Mouse (Mus musculus) adrenal gland, adult 2 months (tissue): Measurements from ENCODE around the gene Ttyh3. TPM values are rescaled to one million over a fixed set of nuclear protein-coding genes. Genes with fewer than 3 reads are reported as not detected.

Source experiments
- DNase-seq: peaks from one replicate; pipeline ENCODE4 v3.0.0; 2021
- polyA plus RNA-seq: library from polyadenylated mRNA; depleted of rRNA; stranded (reverse); fragments of >200 nt; gene quantifications from 2 replicates; pipeline ENCODE4 v1.2.3, GENCODE M21; 2012
- total RNA-seq, 2 experiments: library from RNA; stranded (reverse); gene quantifications; 2 replicates each; pipeline ENCODE4 v1.2.3; 2021

Gene Ttyh3
- total and polyA plus RNA-seq, 3 experiments: 48.6 to 217 (median 95.9) TPM

DNA sequence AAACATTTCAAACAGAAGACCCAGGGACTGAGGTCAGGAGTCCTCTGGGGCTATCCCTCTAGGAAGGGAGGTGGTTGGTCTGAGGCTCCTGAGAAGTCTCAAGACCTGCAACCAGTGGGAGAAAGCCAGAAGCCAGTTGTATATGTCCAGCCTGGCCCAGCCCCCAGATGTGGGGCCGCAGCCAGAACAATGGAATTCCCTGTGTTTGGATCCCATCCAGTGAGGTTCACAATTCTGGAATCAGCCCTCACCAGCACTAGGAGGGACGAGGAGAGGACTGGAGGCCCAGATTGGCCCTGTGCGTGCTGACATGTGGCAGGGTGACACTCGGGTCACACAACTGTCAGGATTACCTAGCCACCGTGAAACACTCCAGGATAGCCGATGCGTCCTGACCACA, 3.8 kb upstream of the Ttyh3 start:
- DNase-seq: no peak

DNA sequence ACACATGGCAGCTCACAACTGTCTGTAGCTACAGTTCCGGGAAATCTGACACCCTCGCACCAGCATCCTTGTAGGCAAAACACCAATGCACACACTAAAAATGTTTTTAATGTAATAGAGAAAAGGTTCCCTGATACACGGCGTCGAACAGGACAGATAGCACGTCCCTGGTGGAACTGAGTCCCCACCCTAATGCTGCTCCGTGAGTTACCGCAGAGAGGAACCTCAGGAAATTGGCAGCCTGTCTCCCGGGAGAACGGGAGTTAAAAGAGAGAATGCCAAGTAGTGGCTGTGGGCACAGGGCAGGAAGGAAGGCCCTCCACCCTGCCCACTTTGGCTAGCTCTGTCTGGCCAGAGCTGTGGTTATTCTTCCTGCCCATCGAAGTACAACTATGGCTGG, 2.4 kb upstream of the Ttyh3 start:
- DNase-seq: no peak

DNA sequence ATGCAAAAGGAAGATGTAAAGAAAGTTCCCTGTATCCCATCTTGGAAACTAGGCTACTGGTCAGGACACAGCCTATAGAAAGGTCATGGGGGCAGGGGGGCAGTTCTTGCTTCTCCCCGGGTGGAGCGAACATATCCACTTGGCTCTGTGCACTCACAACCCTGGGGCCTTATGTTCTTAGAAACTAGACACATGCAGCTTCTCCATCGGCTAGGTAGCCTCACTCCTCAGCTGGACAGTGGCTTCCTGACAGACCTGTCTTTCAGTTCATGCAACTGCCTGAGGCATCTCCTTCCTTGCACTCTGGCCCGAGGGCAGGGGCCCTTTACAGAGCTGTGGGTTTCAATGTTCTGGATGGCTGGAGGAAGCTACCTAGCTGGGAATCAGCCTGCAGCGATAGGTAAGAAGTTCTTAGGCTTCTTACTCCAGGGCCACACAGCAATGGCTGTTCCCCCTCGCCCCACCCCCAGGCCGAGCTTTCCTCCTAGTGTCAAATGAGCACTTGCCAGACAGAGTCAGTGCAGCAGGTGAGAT, 1.1 kb upstream of the Ttyh3 start:
- no peak for DNase-seq

DNA sequence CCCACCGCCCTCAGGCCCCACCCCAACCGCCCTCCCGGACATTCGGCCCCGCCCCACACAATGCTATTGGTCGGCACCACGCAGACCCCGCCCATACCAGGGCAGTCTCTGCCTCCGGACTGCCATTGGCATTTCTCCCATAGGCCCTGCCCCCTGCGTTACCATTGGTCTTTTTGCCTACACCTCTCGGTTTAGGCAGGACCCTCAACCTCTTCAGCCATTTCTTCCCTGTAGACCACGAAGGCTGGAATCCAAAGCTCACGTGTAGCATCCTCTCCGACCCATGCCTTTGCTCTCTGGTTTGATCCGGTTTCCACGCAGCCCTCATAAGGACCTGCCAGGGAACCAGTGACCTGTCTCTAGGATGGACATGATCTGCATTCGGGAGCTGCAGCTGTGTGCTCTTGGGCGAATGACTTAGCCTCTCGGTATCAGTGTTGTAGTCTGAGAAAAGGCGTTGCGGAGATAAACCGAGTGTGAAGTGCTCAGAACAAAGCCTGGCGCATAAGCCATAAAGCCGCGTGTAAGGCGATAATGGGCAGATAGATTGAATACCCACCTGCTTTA, 353 bp upstream of the Ttyh3 start:
- DNase-seq: peak; percentile 99

DNA sequence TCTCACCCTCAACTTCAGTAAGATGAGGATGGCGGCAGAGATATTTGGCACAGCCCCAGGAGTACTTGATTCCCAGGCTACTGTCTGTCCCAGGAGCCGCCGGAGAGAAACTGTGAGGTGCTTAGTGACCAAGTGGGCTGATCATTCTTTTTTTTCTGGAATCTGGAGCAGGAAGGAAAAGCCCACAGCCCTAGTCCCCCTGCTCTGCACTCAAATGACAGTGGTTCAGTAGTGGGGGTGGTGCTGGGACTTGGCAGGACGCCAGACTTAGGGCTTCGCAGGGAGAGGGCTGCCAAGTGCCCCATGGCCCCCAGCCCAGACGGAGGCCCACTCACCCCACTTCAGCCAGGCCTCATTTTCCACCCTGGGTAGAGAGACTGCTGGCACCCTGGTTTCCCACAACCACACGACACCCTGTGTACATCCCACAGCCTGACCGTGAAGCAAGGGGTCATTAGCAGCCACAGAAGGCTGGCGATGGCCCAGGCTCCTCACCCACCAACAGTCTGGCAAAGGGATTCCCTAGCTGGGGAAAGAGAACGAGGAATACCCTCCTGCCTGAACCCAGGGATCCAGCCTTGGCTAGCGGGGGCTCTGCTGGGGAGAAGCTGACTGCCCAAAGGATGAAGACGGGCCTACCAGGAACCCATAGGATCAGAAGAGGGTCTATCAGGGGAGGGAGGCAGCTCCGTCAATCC, 861 bp downstream of the Ttyh3 start:
- DNase-seq: peak; percentile 64

DNA sequence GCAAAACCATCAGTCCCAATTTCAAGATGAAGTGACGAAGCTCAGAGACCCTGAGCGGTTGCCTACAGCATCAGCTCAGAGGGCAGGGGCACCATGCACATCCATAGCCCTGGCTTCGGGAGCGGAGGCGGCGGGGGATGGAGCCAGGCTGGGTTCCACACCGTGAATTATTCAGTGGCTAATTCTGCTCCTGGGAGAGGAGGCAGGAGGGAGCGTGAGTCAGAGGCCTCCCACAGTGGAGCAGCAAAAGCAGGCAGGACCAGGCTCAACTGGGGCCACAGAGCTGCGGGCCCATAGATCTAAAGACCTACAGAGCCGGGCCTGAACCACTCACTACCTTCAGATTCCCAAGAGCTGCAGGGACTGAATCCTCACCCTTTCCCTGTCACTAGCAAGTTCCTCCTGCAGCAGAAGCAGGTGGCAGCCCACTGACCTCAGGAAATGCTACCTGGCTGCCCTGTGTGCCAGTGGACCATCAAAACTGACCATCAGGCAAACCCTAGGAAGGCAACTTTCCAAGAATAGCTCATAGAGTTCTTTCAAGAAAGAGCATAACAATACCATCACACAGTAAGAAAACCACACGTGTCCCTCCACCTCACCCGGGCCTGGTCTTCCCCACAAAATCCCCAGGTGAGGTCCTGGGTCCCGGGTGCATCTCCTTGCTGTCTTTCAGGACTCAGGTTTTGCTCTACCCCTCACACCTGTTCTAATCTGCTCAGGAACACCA, 1.6 kb downstream of the Ttyh3 start:
- DNase-seq: peak; percentile 61

DNA sequence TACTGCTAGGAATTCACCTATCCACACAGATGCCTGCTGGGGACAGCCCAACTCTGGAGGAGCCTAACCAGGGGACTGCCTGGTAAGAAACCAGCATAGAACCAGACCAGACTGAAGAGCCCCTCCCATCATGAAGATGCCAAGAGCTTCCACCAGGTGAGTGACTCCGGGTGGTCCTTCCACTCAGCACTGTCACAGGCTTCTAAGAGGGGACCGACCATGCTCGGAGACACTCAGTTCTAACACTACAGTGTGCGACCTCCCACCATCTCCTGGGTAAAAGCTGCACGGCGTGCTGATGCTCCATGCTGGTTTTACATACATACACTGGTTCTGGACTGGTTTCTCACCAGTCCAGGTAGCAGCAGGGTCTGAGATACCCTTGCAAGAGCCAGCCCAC, 2.7 kb downstream of the Ttyh3 start:
- no peak for DNase-seq

DNA sequence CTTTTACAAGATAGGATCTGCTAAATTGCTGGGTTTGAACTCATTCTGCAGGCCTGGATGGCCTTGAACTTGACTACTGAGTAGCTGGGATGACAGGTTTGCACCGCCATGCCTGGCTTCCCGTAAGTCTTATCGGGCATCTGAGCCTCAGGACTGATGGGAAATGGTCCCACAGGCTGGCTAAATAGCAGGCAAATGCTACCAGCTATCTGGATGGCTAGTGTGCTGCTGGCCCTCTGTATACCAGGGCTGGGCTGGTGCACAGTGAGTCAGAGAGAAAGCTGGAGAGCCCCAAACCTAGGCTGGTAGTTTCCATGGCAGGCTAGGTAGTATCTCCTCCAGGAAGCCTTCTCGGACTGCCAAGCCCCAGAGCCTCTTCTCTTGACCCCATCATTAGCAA, 3.4 kb downstream of the Ttyh3 start:
- DNase-seq: no peak

DNA sequence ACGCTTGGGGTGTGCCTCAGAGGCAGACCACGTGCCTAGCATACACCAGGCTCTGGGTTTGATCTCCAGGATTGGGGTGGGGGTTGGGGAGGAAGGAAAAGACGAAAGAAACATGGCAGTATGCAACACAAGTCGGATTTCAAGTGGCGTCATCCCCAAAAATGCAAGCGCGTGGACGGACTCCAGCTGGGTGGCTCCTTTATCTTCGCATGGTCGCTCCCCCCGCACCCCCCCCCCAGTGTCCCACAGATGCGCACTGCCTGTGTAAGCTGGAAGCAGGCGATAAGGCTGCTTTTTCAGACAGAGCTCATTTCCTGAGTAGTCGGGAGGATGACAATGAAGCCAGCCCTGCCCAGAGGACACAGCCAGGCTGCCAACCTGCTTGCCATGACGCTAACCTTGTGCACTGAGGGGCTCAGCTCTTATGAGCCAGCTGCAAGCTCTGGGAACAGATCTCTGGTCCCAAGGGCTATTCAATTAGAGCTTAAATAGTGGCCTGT, 4.1 kb downstream of the Ttyh3 start:
- DNase-seq: no peak

DNA sequence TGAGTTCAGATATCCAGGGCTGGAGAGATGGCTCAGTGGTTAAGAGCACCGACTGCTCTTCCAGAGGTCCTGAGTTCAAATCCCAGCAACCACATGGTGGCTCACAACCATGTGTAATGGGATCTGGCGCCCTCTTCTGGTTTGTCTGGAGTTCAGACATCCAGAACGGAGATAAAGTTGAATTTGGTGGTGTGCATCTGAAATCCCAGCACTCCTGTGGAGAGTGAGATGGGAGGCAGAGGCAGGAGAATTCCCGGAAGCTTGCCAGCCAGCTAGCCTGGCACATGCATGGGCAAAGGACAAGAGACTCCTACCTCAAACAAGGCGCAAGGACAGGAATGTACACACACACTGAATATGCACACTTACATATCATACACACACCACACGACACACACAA, 4.6 kb downstream of the Ttyh3 start:
- no peak for DNase-seq

DNA sequence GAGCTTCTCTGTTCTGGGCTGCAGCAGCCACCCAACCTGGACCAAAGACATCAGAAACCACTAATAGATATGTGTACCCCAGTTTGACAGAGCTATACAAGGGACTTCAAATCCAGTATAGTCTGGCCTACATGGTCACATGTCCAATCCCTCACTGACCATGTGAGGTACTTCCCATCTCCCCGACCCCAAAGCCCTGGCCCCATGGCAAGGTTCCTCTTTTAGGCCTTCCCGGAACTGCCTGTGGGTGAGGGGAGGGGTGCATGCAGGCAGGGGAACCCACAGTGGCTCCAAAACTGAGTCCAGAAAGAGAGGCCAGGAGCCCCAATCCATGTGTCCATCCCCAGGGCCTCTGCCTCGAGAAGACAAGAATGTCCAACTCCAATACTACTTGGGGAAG, 6.8 kb downstream of the Ttyh3 start:
- DNase-seq: no peak

DNA sequence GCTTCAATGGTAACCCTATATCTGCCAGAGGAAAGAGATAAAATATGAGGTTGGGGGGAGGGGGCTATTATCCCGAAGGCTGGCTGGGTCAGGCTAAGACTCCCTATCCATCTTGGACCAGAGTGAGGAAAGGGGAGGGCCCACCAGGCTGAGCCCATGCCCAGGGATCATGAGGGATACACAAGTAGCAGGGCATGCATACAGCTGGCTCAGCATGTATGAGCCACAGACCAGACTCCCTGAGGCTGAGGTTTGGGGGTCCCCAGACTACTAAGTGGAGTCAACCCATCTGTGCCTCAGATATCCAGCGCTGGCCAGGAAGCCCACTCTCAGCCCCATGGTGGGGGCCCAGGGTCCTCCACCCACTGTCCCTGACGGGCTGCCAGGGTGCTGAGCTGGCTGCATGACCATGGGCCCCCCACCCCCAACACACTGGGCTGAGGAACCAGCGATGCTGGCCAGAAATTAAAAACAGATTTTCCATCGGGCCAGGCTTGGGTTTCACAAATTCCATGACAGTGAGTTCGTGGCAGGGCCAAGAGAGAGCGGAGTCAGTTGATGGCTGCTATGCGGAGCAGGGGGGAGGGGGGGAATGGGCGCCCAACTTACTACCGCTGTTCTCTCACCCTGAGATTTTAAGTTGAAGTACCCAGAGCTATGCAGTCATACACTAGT, 7.4 kb downstream of the Ttyh3 start:
- no peak for DNase-seq

DNA sequence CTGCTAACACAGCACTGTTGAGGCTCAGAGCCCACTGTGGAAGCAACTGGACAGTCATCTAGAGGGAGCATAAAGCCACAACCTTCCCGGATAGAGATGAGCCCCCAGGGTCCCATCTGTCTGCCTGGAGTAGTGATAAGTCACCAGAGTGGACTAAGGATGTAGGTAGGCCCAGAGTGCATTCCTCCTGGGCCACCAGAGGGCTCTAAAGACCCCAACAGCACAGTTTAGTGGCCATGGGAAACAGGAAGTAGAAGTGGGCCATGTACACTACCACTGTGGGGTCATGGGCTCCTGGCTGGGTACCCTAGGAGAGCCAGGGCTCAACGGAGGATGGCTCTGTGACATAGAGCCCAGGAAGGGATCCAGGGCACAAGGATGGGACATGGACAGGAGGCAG, 8.0 kb downstream of the Ttyh3 start:
- no peak for DNase-seq

DNA sequence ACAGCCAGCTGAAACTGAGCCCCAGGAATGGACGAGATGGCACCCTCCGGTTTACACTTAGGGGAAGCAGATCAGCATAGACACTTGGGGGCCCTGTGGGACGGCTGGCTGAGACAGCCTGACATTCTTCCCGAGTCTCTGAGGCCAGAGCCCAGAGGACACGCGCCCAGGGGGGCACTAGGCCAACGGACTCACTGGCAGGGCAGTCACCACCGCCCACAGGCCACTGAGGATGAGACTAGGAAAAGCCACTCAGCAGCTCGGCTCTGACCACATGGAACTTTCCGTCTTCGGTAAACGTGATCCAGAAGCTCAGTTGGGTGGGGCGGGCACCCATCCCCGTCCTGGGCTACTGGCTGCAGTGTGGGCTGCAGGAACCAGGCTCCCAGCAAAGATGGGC, 9.0 kb downstream of the Ttyh3 start:
- no peak for DNase-seq

DNA sequence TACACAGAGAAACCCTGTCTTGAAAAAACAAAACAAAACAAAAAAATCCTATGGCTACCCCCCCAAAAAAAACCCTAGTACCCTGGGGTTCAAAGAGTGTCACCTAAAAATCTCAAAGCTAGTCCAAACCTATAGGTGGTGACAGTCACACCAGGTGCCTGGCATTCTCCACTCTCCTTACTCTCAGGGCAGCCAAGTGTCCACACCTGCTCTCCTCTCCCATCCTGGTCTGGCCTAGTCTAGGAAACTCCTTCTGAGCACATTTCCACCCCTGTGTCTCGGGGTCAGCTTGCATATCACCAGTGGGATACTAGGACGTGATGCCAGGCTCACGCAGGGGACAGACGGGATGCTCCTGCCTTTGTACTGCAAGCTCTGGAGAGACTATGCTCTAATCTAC, 9.5 kb downstream of the Ttyh3 start:
- DNase-seq: no peak

DNA sequence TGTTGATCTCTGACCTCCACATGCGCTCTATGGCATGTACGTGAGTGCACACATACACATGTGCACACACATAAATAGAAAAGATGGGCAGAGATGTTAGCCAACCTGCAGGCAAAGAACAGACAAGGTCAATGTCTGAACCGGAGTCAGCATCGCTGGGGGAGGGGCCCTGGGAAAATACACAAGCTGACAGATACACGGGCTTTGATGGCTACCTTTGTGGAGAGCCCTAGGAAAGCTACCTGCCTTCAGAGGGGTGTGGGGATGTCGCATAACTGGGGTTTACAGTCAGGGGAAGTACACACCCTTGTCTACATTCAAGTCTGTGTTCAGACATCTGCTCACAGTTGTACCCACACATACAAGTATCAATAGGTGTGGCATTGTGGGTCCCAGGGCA, 10.3 kb downstream of the Ttyh3 start:
- DNase-seq: no peak

DNA sequence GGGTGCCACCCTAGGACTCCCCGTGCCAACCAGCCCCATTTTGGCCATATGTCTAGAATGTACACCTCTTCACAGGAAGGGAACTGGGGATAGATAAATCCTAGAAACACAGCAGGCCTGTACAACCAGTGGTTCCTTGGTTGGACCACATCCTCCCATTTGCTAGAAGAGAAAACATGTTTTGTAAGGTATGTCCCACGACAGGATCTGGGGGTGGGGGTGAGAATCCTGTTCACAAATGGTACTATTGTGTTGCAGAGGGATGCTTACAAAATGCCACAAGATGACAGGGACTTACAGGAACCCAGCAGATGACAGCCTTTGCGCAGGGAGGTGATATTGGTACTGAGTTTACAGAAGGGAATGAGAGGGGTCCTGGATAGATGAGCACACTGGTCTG, 10.8 kb downstream of the Ttyh3 start:
- no peak for DNase-seq

DNA sequence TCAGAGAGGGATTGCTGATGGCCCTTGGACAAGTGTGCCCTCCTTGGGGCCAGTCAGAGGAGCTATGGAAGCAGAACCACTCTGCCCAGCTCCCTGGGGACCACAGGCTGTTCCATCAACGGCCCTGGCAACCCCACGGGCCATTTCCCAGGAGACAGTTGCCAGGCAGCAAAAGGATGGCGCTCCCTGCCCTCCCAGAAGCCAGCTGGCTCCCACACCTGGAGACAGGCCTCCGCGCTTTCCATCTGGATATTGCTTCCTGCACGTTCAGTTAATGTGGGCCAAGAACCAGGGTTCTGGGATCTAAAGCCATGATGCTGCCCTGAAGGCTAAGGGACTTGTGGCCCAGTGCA, 11.8 kb downstream of the Ttyh3 start:
- DNase-seq: no peak

DNA sequence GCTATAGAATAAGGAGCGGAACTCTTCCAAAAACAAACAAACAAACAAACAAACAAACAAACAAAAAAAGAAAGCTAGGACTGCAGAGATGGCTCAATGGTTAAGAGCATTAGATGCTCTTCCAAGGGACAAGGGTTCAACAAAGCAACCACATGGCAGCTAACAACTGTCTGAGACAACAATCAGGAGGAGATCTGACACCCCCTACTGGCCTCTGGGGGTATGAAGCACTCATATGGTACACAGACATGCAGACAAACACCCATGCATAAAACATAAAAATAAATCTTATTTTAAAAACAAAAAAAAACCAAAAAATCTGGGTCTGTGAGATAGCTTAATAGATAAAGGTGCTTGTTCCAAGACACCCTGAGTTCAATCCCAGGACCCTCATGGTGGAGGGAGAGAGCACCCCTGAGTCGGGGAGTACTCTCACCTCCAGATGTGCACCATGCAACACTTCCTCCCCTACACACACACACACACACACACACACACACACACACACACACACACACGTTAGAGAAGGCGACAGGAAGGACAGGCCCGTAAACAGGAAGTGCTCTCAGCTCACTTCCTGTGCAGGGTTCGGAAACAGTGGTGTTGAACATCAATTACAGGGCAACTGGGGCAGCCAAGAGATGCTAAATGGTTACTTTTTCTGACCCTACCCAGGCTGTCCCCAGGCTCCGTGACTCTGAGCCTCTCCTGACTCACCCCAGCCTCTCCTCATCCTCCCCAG, 12.3 kb downstream of the Ttyh3 start:
- no peak for DNase-seq

DNA sequence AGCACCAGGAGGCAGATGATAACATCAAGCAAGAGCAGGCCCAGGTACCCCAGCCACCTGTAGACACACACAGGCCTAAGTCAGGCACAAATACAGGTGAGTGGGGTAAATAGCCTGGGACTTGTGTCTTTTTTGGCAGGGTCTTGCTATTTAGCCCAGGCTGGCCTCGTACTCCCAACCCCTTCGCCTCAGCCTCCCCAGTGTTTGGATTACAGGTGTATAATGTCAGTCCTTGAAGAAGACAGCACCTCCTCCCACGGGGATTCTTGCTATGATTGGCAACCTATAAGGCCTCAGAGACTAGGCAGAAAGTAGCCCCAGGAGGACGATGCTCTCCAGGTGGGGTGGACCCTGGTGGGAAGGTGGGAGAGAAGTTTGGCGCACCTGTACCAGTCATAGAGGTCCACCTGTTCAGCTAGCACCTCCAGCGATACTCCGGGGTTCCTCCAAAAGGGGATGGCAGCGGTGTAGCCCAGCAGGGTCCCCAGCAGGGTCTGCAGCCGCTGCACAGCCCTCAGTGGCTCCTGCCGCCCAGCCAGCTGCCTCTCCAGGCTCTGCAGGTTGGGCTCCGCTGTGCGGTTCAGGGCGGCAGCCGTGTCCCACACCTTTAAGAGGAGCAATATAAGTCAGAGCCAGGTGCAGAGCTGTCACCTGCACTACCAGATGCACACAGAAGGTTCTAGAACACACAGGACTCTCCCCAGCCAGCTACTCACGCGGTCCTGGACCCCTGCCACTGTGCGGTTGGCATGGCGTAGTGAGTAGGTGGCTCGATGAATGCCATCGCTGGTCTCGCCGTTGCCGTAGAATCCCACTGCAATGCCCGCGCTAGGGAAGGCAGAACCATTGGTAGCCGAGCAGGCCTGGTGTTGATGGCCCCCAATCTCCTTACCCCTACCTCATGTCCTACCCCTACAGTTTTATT, 13.8 kb downstream of the Ttyh3 start:
- DNase-seq: no peak

DNA sequence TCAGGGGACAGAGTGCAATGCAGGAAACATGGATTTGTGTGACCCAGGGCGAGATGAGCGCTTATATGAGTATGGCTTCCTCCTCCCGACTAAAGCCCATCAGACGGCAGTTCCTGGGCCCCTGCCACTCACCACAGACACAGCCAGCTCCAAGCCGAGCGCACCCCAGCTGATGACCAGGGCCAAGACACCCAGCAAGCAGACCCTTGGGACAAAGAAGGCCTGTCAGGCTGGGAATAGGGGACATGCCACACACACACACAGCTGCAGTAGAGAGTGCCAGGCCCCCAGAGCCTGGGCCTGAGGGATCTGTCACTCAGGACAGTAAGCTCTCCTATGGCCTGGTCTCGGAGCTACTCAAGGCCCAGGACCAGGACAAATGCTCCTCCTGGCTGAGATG, 15.4 kb downstream of the Ttyh3 start:
- no peak for DNase-seq
